Mouse (Mus musculus): ENCODE results near the gene Mapk12.

- TF ChIP-seq MEF2A (IDR thresholded peaks at IDR 0.05; ENCODE audit: borderline replicate concordance, low read depth, low read length): no peak
- no peak for TF ChIP-seq CTCF (conservative IDR thresholded peaks at IDR 0.05 in 1 of 2, IDR thresholded peaks at IDR 0.05 in 1 of 2; ENCODE audit: low read depth in 2 of 2, low read length in 2 of 2)
- no peak for TF ChIP-seq MAX (IDR thresholded peaks at IDR 0.05; ENCODE audit: low read length)
- no peak for TF ChIP-seq POLR2A (IDR thresholded peaks at IDR 0.05; ENCODE audit: low read depth, low read length)
- no peak for TF ChIP-seq ETS1 (conservative IDR thresholded peaks at IDR 0.05; ENCODE audit: low read depth, low read length)
Observed at GRCm38 (mm10) chr15:89102646-89103045, 37.9 kb downstream of the Mapk12 start.

All from CH12.LX (cell line).